Mouse (Mus musculus): ENCODE results near the gene Ispd. TPM values are rescaled to one million over a fixed set of nuclear protein-coding genes. Genes with fewer than 3 reads are reported as not detected.

The Ispd gene
- polyA plus RNA-seq, 1 experiment from 2014 or later: 11.7 TPM

DNA sequence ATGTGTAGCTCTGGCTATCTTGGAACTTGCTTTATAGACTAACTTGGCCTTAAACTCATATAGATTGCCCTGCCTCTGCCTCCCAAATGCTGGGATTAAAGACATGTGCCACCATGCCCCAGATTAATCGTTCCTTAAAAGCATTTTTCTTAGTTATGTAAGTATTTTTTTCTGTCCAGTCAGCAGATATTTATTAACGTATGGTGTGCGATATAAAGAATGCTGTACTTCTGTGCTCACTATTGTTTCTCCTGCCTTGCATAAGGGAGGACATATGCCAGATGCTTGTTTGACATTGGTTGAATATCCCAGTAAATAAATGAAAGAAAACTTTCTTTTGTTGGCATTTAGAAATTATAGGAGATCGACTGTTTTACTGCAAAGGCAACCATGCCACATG is 5.7 kb downstream of the Ispd start:
- H3K27me3 ChIP-seq (replicated peaks): no peaks in the 10 kb centered on the region
- H3K9me3 ChIP-seq: no peaks in the 10 kb centered on the region
- H3K36me3 ChIP-seq: no peaks in the 10 kb centered on the region
- no peak overlapping the region for H3K27ac ChIP-seq
- no peaks in the 10 kb centered on the region for H3K4me1 ChIP-seq (replicated peaks)
- H3K4me3 ChIP-seq (replicated peaks): no peak overlapping the region
- no peak overlapping the region for H3K9ac ChIP-seq
- H3K4me2 ChIP-seq (replicated peaks): no peak overlapping the region
- 76% methylated on average over 4 of the region's 4 CpGs for WGBS
- no peak for ATAC-seq

DNA sequence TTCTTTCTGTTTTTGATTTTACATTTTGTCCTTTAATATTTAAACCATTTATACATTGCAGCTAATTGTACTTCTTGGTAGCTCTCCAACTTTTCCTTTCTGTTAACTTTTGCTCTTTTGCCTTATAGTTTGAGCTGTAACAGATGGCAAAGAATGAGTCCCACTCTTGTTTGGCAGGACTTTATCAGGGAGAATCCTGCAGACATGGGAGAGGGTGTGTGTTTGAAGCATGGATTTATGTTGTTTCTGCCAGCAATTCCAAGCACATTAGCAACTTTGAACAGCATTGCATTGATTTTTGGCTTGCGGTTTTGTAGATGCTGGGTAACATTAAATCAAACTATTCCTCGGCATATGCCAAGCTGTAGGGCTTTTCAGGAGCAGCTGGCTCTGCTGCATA is 13.9 kb downstream of the Ispd start:
- H3K9me3 ChIP-seq: no peaks in the 10 kb centered on the region
- no peaks in the 10 kb centered on the region for H3K27me3 ChIP-seq (replicated peaks)
- H3K27ac ChIP-seq: no peak overlapping the region
- no peak overlapping the region for H3K4me2 ChIP-seq (replicated peaks)
- no peak overlapping the region for H3K4me3 ChIP-seq (replicated peaks)
- H3K36me3 ChIP-seq: no peaks in the 10 kb centered on the region
- WGBS: 64% methylated on average over 2 of the region's 2 CpGs
- H3K4me1 ChIP-seq (replicated peaks): no peaks in the 10 kb centered on the region
- peak; percentile 47; the same call in 1 of the 2 replicates for ATAC-seq
- no peak overlapping the region for H3K9ac ChIP-seq

DNA sequence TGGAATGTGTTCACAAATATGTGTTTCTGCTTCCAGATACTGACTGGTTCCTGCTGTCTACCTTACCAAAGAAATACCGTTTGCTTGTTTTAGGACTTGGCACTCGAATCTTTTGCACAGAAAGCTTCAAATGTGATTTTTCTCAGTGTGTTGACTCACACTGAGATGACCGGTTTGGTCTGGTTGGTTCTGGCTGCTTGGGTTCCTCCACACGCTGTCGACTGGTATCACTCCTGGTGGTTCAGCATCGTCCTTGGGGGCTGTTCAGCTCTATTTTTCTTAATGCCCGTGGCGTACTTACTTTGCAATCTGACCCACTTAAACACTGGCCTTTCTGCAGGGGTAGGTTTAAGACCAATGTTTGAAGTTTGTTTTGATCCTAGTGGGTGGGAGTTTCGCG is 42.4 kb downstream of the Ispd start:
- no peaks in the 10 kb centered on the region for H3K36me3 ChIP-seq
- no peak overlapping the region for H3K4me2 ChIP-seq (replicated peaks)
- no peak overlapping the region for H3K4me3 ChIP-seq (replicated peaks)
- no peak overlapping the region for H3K9ac ChIP-seq
- no peaks in the 10 kb centered on the region for H3K9me3 ChIP-seq
- ATAC-seq: no peak
- no peaks in the 10 kb centered on the region for H3K4me1 ChIP-seq (replicated peaks)
- H3K27me3 ChIP-seq (replicated peaks): no peaks in the 10 kb centered on the region
- WGBS: 69% methylated on average over 10 of the region's 10 CpGs
- no peak overlapping the region for H3K27ac ChIP-seq

DNA sequence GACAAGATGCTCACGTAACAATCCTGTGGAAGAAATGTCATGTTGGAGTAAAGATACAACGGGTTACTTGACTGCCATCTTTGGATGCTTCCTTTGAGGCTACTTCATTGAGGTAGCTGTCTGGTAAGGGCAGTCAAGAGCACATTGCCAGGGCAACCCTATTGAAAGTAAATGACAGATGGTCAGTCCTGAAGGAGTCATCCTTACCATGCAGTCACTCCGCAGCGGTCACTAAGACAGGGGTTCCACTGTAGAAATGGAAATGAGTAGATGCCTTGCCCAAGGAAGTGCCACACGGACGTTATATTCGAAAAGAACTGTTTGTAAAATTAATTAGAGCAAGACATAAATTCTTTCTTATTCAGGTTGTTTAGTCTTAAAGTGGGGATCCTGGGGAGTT is 44.0 kb downstream of the Ispd start:
- Histone ChIP-seq H3K4me3 (replicated peaks) (no peak overlapping the region), H3K9me3 (no peaks in the 10 kb centered on the region), H3K27me3 (replicated peaks) (no peaks in the 10 kb centered on the region), H3K4me2 (replicated peaks) (no peak overlapping the region), H3K4me1 (replicated peaks) (no peaks in the 10 kb centered on the region), H3K27ac (no peak overlapping the region), H3K36me3 (no peaks in the 10 kb centered on the region), H3K9ac (no peak overlapping the region)
- no peak for ATAC-seq
- 85% methylated on average over 7 of the region's 7 CpGs for WGBS

DNA sequence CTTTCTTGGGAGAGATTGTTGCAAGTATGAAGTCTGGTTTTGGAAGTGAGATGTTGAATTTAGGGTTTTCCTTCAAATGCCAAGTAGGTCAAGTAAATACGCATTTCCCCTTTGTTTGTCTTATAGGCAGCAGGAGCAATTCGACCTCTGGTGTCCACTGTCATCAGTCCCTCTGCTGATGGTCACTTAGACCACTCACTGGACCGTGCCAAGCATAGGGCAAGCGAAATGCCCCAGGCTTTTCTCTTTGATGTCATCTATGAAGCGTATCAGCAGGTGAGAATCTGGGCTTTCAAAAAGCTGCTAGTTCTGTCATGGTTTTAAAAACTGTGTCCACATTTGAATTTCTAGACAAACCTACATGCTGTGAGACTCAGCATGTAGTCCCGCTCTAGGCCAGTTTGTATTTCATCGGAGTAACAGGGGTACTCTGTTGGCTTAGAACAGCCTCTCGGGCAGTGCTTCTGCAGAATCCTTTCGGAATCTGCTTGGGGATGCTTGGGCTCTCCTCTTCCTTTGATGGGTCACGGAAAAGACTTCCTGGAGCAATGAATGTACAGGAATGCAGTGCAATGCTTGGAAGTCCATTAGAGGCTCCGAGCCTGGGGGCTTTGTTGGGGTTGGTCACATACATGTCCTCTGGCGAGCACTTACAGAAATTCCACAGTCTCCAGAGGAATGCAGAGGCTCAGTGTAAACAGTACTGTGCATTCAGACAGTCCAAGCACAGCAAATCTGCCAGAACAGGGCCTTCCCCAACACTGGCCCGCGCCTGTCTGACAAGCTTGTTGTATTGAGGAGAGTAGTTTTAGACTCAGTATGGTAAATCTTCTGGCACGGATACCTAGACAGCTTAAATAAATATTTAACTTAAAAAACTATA is 45.2 kb downstream of the Ispd start:
- no peaks in the 10 kb centered on the region for H3K36me3 ChIP-seq
- H3K4me1 ChIP-seq (replicated peaks): no peaks in the 10 kb centered on the region
- no peak overlapping the region for H3K4me3 ChIP-seq (replicated peaks)
- 44% methylated on average over 15 of the region's 15 CpGs for WGBS
- no peak overlapping the region for H3K4me2 ChIP-seq (replicated peaks)
- H3K9ac ChIP-seq: no peak overlapping the region
- peak; percentile 73 for ATAC-seq
- H3K9me3 ChIP-seq: no peaks in the 10 kb centered on the region
- H3K27me3 ChIP-seq (replicated peaks): no peaks in the 10 kb centered on the region
- peak overlapping the region; percentile 2; the same call in 1 of the 2 replicates for H3K27ac ChIP-seq

DNA sequence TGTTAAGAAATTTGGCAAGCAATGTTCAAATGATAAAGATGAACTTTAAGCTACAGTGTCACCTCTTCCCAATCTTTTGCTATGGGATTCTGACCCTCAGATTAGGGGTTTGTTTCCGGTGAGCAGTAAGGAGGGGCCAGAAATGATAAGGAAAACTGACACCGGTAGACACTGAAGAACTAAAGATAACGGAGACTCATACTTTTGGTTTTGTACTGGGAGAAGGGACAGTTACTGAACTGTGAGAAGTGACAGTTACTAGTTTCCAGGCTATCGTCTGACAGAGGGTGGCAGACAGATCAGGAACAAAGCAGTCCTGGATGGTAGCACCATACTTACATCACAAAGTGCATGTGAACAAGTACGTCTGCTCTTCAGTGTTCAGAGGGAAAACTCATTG is 55.7 kb downstream of the Ispd start:
- H3K27ac ChIP-seq: no peak overlapping the region
- no peaks in the 10 kb centered on the region for H3K27me3 ChIP-seq (replicated peaks)
- WGBS: 58% methylated on average over 5 of the region's 5 CpGs
- H3K4me2 ChIP-seq (replicated peaks): no peak overlapping the region
- no peaks in the 10 kb centered on the region for H3K36me3 ChIP-seq
- H3K4me3 ChIP-seq (replicated peaks): no peak overlapping the region
- H3K9ac ChIP-seq: no peak overlapping the region
- no peak for ATAC-seq
- no peaks in the 10 kb centered on the region for H3K9me3 ChIP-seq
- no peaks in the 10 kb centered on the region for H3K4me1 ChIP-seq (replicated peaks)

DNA sequence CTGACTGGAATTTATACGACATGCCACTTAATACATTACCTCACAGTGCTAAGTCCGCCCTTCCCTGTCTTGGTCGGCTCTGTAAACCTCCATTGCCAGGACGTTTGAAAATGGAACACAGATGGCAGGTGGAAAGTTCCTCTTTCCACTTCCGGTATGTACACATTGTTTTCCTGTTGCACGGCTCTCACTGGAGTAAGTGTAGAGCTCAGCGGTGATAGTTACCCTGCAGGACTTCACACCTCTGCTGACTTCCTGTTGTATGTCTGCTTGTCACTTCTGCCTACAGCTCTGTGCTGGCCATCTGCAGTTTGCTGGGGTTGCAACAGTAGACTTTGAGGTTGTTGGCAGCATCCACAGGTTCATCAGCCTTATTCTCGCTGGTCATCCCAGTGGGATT is 58.1 kb downstream of the Ispd start:
- H3K36me3 ChIP-seq: no peaks in the 10 kb centered on the region
- no peak overlapping the region for H3K9ac ChIP-seq
- ATAC-seq: no peak
- no peak overlapping the region for H3K4me2 ChIP-seq (replicated peaks)
- no peaks in the 10 kb centered on the region for H3K4me1 ChIP-seq (replicated peaks)
- H3K27me3 ChIP-seq (replicated peaks): no peaks in the 10 kb centered on the region
- H3K27ac ChIP-seq: no peak overlapping the region
- no peaks in the 10 kb centered on the region for H3K9me3 ChIP-seq
- H3K4me3 ChIP-seq (replicated peaks): no peak overlapping the region
- 85% methylated on average over 8 of the region's 8 CpGs for WGBS

DNA sequence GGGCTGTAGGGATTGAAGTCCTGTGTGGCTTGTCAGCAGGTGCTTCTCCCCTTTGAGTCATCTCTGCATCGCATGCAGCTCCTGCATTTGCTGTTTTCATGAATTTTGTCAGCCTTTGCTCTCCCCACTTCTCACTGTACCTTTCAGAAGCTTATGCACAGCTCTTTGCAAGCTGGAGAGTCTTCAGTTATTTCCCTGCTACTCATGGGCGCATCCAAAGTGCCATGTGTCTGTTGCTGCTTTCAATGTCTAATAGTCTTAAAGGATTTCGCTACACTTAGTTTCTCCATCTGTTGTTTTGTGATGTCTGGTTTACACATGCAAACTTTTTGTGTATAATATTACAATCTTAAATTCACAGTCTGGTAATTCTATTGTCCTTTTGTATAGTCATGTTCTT is 74.8 kb downstream of the Ispd start:
- 96% methylated on average over 3 of the region's 3 CpGs for WGBS
- Histone ChIP-seq H3K4me1 (replicated peaks) (no peaks in the 10 kb centered on the region), H3K36me3 (no peaks in the 10 kb centered on the region), H3K27ac (no peak overlapping the region), H3K9ac (no peak overlapping the region), H3K27me3 (replicated peaks) (no peaks in the 10 kb centered on the region), H3K4me3 (replicated peaks) (no peak overlapping the region), H3K9me3 (no peaks in the 10 kb centered on the region), H3K4me2 (replicated peaks) (no peak overlapping the region)
- ATAC-seq: no peak

DNA sequence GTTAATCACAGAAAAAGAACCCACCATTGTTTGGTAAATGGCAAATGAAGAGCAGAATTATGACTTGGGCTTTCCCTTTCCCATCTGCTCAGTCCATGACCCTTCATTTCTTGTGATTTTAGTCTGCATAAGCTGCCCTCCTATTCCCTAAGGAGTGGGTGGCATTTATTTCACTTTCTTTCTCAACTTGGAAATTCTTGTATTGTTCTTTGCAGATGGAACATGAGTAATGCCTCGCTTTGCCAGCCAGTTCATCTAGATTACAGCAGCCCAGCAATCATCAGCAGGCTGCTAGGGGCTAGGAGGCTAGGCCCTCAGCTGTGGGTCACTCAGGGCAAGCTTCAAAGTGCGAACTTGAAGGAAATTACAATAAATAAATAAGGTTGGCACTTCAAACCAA is 76.5 kb downstream of the Ispd start:
- WGBS: 77% methylated on average over 2 of the region's 2 CpGs

DNA sequence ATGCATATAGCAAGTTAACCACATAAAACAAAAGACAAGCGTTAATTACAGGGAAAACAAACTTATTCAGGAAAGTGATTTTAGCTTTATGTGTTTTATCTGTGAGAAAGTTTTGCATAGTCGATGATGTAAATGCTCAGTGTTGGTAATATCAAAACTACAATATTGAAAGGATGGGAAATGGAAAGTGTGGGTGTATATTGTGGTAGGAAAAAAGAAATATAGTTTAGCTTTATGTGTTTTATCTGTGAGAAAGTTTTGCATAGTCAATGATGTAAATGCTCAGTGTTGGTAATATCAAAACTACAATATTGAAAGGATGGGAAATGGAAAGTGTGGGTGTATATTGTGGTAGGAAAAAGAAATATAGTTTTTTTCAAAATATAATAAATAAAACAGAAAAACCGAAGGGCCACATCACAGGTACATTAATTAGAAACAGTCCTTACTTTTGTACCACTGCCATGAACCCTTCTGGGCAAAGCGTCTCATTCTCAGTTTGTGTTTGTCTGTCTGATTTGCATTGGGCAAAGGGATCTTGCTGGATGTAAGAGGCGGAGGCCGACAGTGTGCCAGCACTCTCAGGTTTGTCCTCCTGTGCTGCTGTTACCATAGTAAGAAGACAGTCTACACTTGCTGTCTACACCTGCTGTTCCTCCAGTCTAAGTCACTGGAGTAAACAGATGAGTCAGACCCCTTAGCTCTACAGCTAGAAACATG is 87.2 kb downstream of the Ispd start:
- no peaks in the 10 kb centered on the region for H3K27me3 ChIP-seq (replicated peaks)
- no peaks in the 10 kb centered on the region for H3K9me3 ChIP-seq
- 93% methylated on average over 6 of the region's 6 CpGs for WGBS
- no peak overlapping the region for H3K4me3 ChIP-seq (replicated peaks)
- no peak overlapping the region for H3K9ac ChIP-seq
- no peaks in the 10 kb centered on the region for H3K36me3 ChIP-seq
- no peak overlapping the region for H3K4me2 ChIP-seq (replicated peaks)
- ATAC-seq: no peak
- no peaks in the 10 kb centered on the region for H3K4me1 ChIP-seq (replicated peaks)
- no peak overlapping the region for H3K27ac ChIP-seq

More for the DNA sequence above, 76.5 kb downstream of the Ispd start:
- Histone ChIP-seq H3K4me3 (replicated peaks) (no peak overlapping the region), H3K27ac (no peak overlapping the region), H3K4me2 (replicated peaks) (no peak overlapping the region), H3K27me3 (replicated peaks) (no peaks in the 10 kb centered on the region), H3K9ac (no peak overlapping the region), H3K36me3 (no peaks in the 10 kb centered on the region), H3K9me3 (no peaks in the 10 kb centered on the region), H3K4me1 (replicated peaks) (no peaks in the 10 kb centered on the region)
- no peak for ATAC-seq

DNA sequence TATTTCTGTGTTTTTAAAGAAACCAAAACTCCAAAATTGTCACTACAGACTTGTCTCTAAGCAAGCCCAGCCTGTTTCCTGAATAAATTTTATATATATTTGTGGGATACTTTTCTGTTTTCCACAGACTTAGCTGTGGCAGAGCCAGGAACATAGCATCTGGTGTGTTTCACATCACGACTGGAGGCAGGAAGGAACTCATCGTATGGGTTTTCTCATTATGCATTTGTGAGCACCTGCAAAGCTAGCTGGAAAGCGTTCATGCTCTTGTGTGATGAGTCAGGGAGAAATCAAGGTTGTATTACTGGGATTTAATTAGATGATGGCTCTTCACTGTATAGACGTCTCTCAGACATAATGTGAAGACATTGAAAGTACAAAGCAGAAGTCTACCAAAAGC is 90.2 kb downstream of the Ispd start:
- Histone ChIP-seq H3K4me2 (replicated peaks) (no peak overlapping the region), H3K4me1 (replicated peaks) (peaks cover under 1% of the 10 kb centered on the region; the same call in 1 of the 2 replicates), H3K36me3 (no peaks in the 10 kb centered on the region), H3K4me3 (replicated peaks) (no peak overlapping the region), H3K27me3 (replicated peaks) (no peaks in the 10 kb centered on the region), H3K9me3 (no peaks in the 10 kb centered on the region), H3K9ac (no peak overlapping the region), H3K27ac (no peak overlapping the region)
- 48% methylated on average over 4 of the region's 4 CpGs for WGBS
- no peak for ATAC-seq

DNA sequence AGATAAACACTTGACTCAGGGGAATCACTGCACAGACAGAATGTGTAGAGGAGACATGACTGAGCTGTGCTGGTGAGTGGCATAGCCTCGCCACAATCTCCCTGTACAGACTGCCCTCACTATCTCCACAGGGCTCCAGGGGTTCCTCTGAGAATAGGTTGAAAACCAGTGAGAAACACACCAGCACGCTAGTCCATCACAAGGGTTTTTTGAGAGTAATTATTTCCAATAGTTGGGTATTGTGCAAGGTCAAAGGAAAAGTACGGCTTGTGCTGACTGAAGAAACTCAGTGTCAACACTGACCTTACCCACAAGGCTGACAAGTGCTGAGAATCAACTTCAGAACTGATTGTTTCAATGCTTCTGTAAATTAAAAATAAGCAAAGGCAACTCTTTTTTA is 92.9 kb downstream of the Ispd start:
- Histone ChIP-seq H3K9ac (no peak overlapping the region), H3K4me2 (replicated peaks) (no peak overlapping the region), H3K9me3 (no peaks in the 10 kb centered on the region), H3K4me3 (replicated peaks) (no peak overlapping the region), H3K4me1 (replicated peaks) (peaks cover 8% of the 10 kb centered on the region; the same call in 1 of the 2 replicates), H3K36me3 (no peaks in the 10 kb centered on the region), H3K27ac (no peak overlapping the region), H3K27me3 (replicated peaks) (no peaks in the 10 kb centered on the region)
- 93% methylated on average over 3 of the region's 3 CpGs for WGBS
- ATAC-seq: no peak
